Mouse (Mus musculus): Measurements from ENCODE around the gene Gm21970.

Gene Gm21970

GRCm38 (mm10) chr16:91373473-91374252 lies 17.9 kb upstream of the Gm21970 start:
- no peak for DNase-seq

GRCm38 (mm10) chr16:91374253-91374634 lies 17.3 kb upstream of the Gm21970 start:
- DNase-seq = no peak

GRCm38 (mm10) chr16:91376701-91377100 lies 14.8 kb upstream of the Gm21970 start:
- no peak for DNase-seq

GRCm38 (mm10) chr16:91378431-91378986 lies 13.0 kb upstream of the Gm21970 start:
- no peak for DNase-seq

GRCm38 (mm10) chr16:91378991-91379390 lies 12.5 kb upstream of the Gm21970 start:
- no peak for DNase-seq

- no peak for DNase-seq
Measured at GRCm38 (mm10) chr16:91379412-91379811, 12.1 kb upstream of the Gm21970 start.

- DNase-seq = no peak
Measured at GRCm38 (mm10) chr16:91380151-91380550, 11.4 kb upstream of the Gm21970 start.

GRCm38 (mm10) chr16:91381606-91382005 lies 9.9 kb upstream of the Gm21970 start:
- no peak for DNase-seq

GRCm38 (mm10) chr16:91382261-91382790 lies 9.2 kb upstream of the Gm21970 start:
- no peak for DNase-seq

- DNase-seq = no peak
Measured at GRCm38 (mm10) chr16:91384221-91384620, 7.3 kb upstream of the Gm21970 start.

GRCm38 (mm10) chr16:91385621-91386020 lies 5.9 kb upstream of the Gm21970 start:
- DNase-seq = no peak

- DNase-seq = no peak
Measured at GRCm38 (mm10) chr16:91386419-91387120, 5.0 kb upstream of the Gm21970 start.

GRCm38 (mm10) chr16:91387121-91387486 lies 4.4 kb upstream of the Gm21970 start:
- no peak for DNase-seq

- DNase-seq = peak in 1 of 2 experiments; percentile 15
Measured at GRCm38 (mm10) chr16:91390100-91390499, 1.4 kb upstream of the Gm21970 start.

- no peak for DNase-seq
Measured at GRCm38 (mm10) chr16:91394826-91395410, 3.4 kb downstream of the Gm21970 start.

- DNase-seq = no peak
Measured at GRCm38 (mm10) chr16:91395633-91396392, 4.3 kb downstream of the Gm21970 start.

- no peak for DNase-seq
Measured at GRCm38 (mm10) chr16:91396844-91397537, 5.5 kb downstream of the Gm21970 start.

GRCm38 (mm10) chr16:91398030-91398429 lies 6.5 kb downstream of the Gm21970 start:
- no peak for DNase-seq

- no peak for DNase-seq
Measured at GRCm38 (mm10) chr16:91398944-91399343, 7.4 kb downstream of the Gm21970 start.

- no peak for DNase-seq
Measured at GRCm38 (mm10) chr16:91401569-91402165, 10.1 kb downstream of the Gm21970 start.

- DNase-seq = peak in 1 of 2 experiments; percentile 8
Measured at GRCm38 (mm10) chr16:91403784-91404183, 12.3 kb downstream of the Gm21970 start.

Measured in cerebellum, postnatal 14 days (tissue).